Mouse (Mus musculus) hindbrain, embryonic 12.5 days (tissue): ENCODE data around the gene Adamts9. TPM values are rescaled to one million over a fixed set of nuclear protein-coding genes. Genes with fewer than 3 reads are reported as not detected.

Source experiments
- ATAC-seq: fragments of 200-750 bp; cut with Nextera tagmentation; 2 replicates; pipeline ENCODE4 v1.8.0; 2017; ENCODE audit warnings: moderate TSS enrichment; ENCODE audit not compliant: low FRiP score
- H3K27ac ChIP-seq: fragments of 300-500 bp; sonication (generic); 2 replicates; pipeline ENCODE4 v1.5.1; 2016; ENCODE audit warnings: mild to moderate bottlenecking
- H3K27me3 ChIP-seq: fragments of 300-500 bp; sonication (generic); 2 replicates; pipeline ENCODE4 v1.6.1; 2016; ENCODE audit warnings: mild to moderate bottlenecking
- H3K36me3 ChIP-seq: fragments of 300-500 bp; sonication (generic); 2 replicates; pipeline ENCODE4 v1.6.1; 2016; ENCODE audit warnings: mild to moderate bottlenecking
- H3K4me1 ChIP-seq: fragments of 300-500 bp; sonication (generic); 2 replicates; pipeline ENCODE4 v1.6.1; 2016
- H3K4me2 ChIP-seq: fragments of 300-500 bp; sonication (generic); replicated peaks from 2 replicates; pipeline ENCODE4 v1.6.1; 2016; ENCODE audit warnings: mild to moderate bottlenecking
- H3K4me3 ChIP-seq: fragments of 300-500 bp; sonication (generic); 2 replicates; pipeline ENCODE4 v1.5.1; 2016; ENCODE audit warnings: mild to moderate bottlenecking
- H3K9ac ChIP-seq: fragments of 300-500 bp; sonication (generic); 2 replicates; pipeline ENCODE4 v1.6.1; 2016; ENCODE audit warnings: mild to moderate bottlenecking, moderate library complexity
- H3K9me3 ChIP-seq: fragments of 300-500 bp; sonication (generic); replicated peaks from 2 replicates; pipeline ENCODE4 v1.6.1; 2016; ENCODE audit warnings: mild to moderate bottlenecking
- WGBS: fragments of 180-500 bp; shearing (Covaris S2); methylation state at CpG from one replicate; pipeline ENCODE4 v1.1.7; 2016; 5-methylcytosine and 5-hydroxymethylcytosine counted together
- polyA plus RNA-seq: library from polyadenylated mRNA; unstranded; fragments of >200 nt; fragmentation: Nextera tagmentation; extraction: Ambion mirVana; gene quantifications from 2 replicates; pipeline ENCODE4 v1.2.1, GENCODE M21; 2016

Gene Adamts9
- polyA plus RNA-seq, 1 experiment from 2014 or later: 4.5 TPM

- Histone ChIP-seq H3K27ac (no peak overlapping the region), H3K9ac (no peak overlapping the region), H3K4me2 (no peak overlapping the region), H3K27me3 (peaks cover 2% of the 10 kb centered on the region; the same call in 1 of the 2 replicates), H3K9me3 (no peaks in the 10 kb centered on the region), H3K4me1 (no peaks in the 10 kb centered on the region), H3K36me3 (no peaks in the 10 kb centered on the region), H3K4me3 (no peak overlapping the region)
- WGBS: 80% methylated on average over 2 of the region's 2 CpGs
- ATAC-seq: no peak
These were observed 16.1 kb upstream of the Adamts9 start for GRCm38 (mm10) chr6:92959416-92959815.

GRCm38 (mm10) chr6:92947337-92948042 is 4.2 kb upstream of the Adamts9 start:
- ATAC-seq: no peak
- no peak overlapping the region for H3K4me3 ChIP-seq
- no peaks in the 10 kb centered on the region for H3K36me3 ChIP-seq
- peaks cover 4% of the 10 kb centered on the region for H3K9me3 ChIP-seq
- H3K27ac ChIP-seq: no peak overlapping the region
- H3K4me1 ChIP-seq: peaks cover 15% of the 10 kb centered on the region
- WGBS: 91% methylated on average over 6 of the region's 6 CpGs
- H3K9ac ChIP-seq: no peak overlapping the region
- H3K4me2 ChIP-seq: no peak overlapping the region
- H3K27me3 ChIP-seq: peaks cover 33% of the 10 kb centered on the region

GRCm38 (mm10) chr6:92944711-92945110 is 1.4 kb upstream of the Adamts9 start:
- H3K9me3 ChIP-seq: peaks cover 4% of the 10 kb centered on the region
- H3K4me2 ChIP-seq: no peak overlapping the region
- H3K36me3 ChIP-seq: no peaks in the 10 kb centered on the region
- H3K4me3 ChIP-seq: no peak overlapping the region
- WGBS: 51% methylated on average over 7 of the region's 7 CpGs
- no peak overlapping the region for H3K9ac ChIP-seq
- H3K27me3 ChIP-seq: peaks cover 57% of the 10 kb centered on the region
- H3K27ac ChIP-seq: no peak overlapping the region
- peaks cover 37% of the 10 kb centered on the region for H3K4me1 ChIP-seq
- no peak for ATAC-seq

GRCm38 (mm10) chr6:92944048-92944685 is 875 bp upstream of the Adamts9 start:
- Histone ChIP-seq H3K27me3 (peaks cover 60% of the 10 kb centered on the region), H3K4me1 (peaks cover 37% of the 10 kb centered on the region), H3K4me2 (peak overlapping the region; percentile 89), H3K4me3 (peak overlapping the region; percentile 57), H3K36me3 (no peaks in the 10 kb centered on the region), H3K9me3 (peaks cover 4% of the 10 kb centered on the region), H3K9ac (no peak overlapping the region), H3K27ac (no peak overlapping the region)
- 3% methylated on average over 14 of the region's 14 CpGs for WGBS
- ATAC-seq: no peak

- Histone ChIP-seq H3K36me3 (no peaks in the 10 kb centered on the region), H3K9ac (peak overlapping the region; percentile 42; the same call in 1 of the 2 replicates), H3K9me3 (no peaks in the 10 kb centered on the region), H3K27ac (peak overlapping the region; percentile 26; the same call in 1 of the 2 replicates), H3K4me3 (peak overlapping the region; percentile 57), H3K4me1 (peaks cover 37% of the 10 kb centered on the region), H3K4me2 (peak overlapping the region; percentile 89), H3K27me3 (peaks cover 63% of the 10 kb centered on the region)
- WGBS: under 1% methylated on average over 30 of the region's 30 CpGs
- peak; percentile 13; the same call in 1 of the 2 replicates for ATAC-seq
These were observed 1.4 kb downstream of the Adamts9 start for GRCm38 (mm10) chr6:92941756-92942420.

- WGBS: 0% methylated on average over 21 of the region's 21 CpGs
- H3K4me1 ChIP-seq: peaks cover 37% of the 10 kb centered on the region
- H3K4me3 ChIP-seq: peak overlapping the region; percentile 57
- H3K9ac ChIP-seq: peak overlapping the region; percentile 42; the same call in 1 of the 2 replicates
- ATAC-seq: peak; percentile 75
- peak overlapping the region; percentile 89 for H3K4me2 ChIP-seq
- H3K27me3 ChIP-seq: peaks cover 63% of the 10 kb centered on the region
- peak overlapping the region; percentile 26; the same call in 1 of the 2 replicates for H3K27ac ChIP-seq
- no peaks in the 10 kb centered on the region for H3K9me3 ChIP-seq
- H3K36me3 ChIP-seq: no peaks in the 10 kb centered on the region
These were observed 2.0 kb downstream of the Adamts9 start for GRCm38 (mm10) chr6:92941281-92941731.

GRCm38 (mm10) chr6:92940191-92941131 is 2.8 kb downstream of the Adamts9 start:
- Histone ChIP-seq H3K9me3 (no peaks in the 10 kb centered on the region), H3K4me2 (peak overlapping the region; percentile 89), H3K4me1 (peaks cover 37% of the 10 kb centered on the region), H3K36me3 (no peaks in the 10 kb centered on the region), H3K4me3 (peak overlapping the region; percentile 57), H3K27me3 (peaks cover 56% of the 10 kb centered on the region), H3K27ac (no peak overlapping the region), H3K9ac (peak overlapping the region; percentile 44)
- 0 out of 2 replicates have a peak, but pooled peaks have one; percentile 26 for ATAC-seq
- 1% methylated on average over 37 of the region's 37 CpGs for WGBS

GRCm38 (mm10) chr6:92928261-92928660 is 15.0 kb downstream of the Adamts9 start:
- no peaks in the 10 kb centered on the region for H3K9me3 ChIP-seq
- H3K4me1 ChIP-seq: no peaks in the 10 kb centered on the region
- no peaks in the 10 kb centered on the region for H3K36me3 ChIP-seq
- 88% methylated on average over 5 of the region's 5 CpGs for WGBS
- H3K4me2 ChIP-seq: no peak overlapping the region
- H3K4me3 ChIP-seq: no peak overlapping the region
- no peaks in the 10 kb centered on the region for H3K27me3 ChIP-seq
- no peak overlapping the region for H3K9ac ChIP-seq
- no peak overlapping the region for H3K27ac ChIP-seq
- no peak for ATAC-seq

GRCm38 (mm10) chr6:92924536-92924935 is 18.8 kb downstream of the Adamts9 start:
- Histone ChIP-seq H3K27ac (no peak overlapping the region), H3K9me3 (no peaks in the 10 kb centered on the region), H3K9ac (no peak overlapping the region), H3K4me1 (no peaks in the 10 kb centered on the region), H3K27me3 (no peaks in the 10 kb centered on the region), H3K36me3 (no peaks in the 10 kb centered on the region), H3K4me2 (no peak overlapping the region), H3K4me3 (no peak overlapping the region)
- WGBS: 72% methylated on average over 8 of the region's 8 CpGs
- ATAC-seq: no peak

- Histone ChIP-seq H3K4me1 (no peaks in the 10 kb centered on the region), H3K4me3 (no peak overlapping the region), H3K27me3 (no peaks in the 10 kb centered on the region), H3K9me3 (no peaks in the 10 kb centered on the region), H3K9ac (no peak overlapping the region), H3K4me2 (no peak overlapping the region), H3K27ac (no peak overlapping the region), H3K36me3 (no peaks in the 10 kb centered on the region)
- ATAC-seq: no peak
- 55% methylated on average over 4 of the region's 4 CpGs for WGBS
These were observed 21.4 kb downstream of the Adamts9 start for GRCm38 (mm10) chr6:92921843-92922242.

- H3K9ac ChIP-seq: no peak overlapping the region
- no peaks in the 10 kb centered on the region for H3K9me3 ChIP-seq
- H3K4me2 ChIP-seq: no peak overlapping the region
- H3K4me1 ChIP-seq: no peaks in the 10 kb centered on the region
- no peaks in the 10 kb centered on the region for H3K36me3 ChIP-seq
- no peak for ATAC-seq
- H3K27ac ChIP-seq: no peak overlapping the region
- 72% methylated on average over 10 of the region's 10 CpGs for WGBS
- H3K27me3 ChIP-seq: no peaks in the 10 kb centered on the region
- H3K4me3 ChIP-seq: no peak overlapping the region
These were observed 22.2 kb downstream of the Adamts9 start for GRCm38 (mm10) chr6:92920938-92921689.
